Mouse (Mus musculus) embryo, embryonic 10 days (tissue): ENCODE data around the gene Psmd9.
"Not testable (repeated sequence)": the region's sequence is repeated elsewhere in the genome, so short reads cannot be mapped to it uniquely, and the experiment has no call there.

ENCODE experiments used
- DNase-seq: peaks from one replicate; pipeline ENCODE4 v3.0.0-alpha.2; 2015; ENCODE audit warnings: low spot score

Gene Psmd9

DNA sequence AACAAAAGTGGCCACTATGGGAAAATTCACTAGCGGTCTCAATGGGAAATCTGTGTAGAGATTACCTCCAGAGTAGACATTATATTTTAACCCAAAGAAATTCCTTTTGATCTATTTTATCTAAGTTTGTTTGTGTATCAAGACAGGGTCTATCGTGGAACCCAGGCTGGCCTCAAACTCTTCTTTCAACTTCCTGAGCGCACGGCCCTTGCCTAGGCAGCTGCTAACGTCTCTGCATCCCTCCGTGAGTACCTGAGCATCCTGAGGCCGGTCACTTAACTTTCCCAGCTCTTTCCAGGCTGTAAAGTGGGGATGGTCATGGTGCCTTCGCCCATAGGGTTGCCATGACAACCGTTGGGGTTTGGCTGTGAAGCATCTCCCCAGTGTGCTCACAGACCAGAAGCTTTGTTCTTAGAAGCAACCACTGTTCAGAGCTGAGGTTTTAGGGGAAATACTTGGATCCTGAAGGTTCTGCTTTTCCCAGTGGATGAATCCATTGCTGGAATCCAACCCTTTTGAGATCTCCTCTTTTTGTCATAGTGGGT lies 23.5 kb downstream of the Psmd9 start:
- no peak for DNase-seq

DNA sequence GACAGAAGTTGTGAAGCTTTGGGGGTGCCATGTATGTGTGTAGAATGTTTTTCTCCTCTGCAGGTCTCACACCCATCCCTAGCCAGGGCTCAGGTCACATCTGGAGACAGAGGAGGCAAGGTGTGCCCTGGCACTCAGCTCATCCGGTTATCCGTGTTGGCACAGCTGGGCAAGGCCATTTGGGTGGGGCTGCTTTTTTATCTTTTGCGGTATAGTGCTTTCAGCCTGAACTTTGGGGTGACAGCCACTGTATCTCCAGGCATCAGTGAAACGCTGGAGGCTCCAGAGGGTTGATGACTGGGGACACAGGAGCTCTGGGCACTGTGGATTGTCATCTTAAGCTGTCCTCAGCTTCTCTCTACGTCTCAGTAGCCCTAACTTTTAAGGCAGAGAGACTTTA lies 24.2 kb downstream of the Psmd9 start:
- DNase-seq = no peak

DNA sequence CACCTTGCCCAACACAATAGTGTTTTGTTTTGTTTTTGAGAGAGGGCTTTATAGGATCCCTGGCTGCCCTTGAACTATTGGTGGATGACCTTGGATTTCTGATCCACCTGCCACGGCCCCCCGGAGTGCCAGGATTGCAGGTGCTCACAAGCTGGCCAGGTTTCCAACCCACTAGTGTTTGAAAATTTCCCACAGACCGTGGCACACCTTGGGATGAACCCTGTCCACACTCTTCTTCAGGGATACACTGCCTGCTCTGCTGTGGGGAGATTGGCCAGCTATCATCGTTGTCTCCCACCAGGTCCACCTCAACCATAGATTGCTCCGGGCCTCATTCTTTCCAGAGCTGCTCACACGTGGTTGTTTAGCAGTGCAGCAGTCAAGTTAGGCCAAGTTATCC lies 25.6 kb downstream of the Psmd9 start:
- DNase-seq = no peak

DNA sequence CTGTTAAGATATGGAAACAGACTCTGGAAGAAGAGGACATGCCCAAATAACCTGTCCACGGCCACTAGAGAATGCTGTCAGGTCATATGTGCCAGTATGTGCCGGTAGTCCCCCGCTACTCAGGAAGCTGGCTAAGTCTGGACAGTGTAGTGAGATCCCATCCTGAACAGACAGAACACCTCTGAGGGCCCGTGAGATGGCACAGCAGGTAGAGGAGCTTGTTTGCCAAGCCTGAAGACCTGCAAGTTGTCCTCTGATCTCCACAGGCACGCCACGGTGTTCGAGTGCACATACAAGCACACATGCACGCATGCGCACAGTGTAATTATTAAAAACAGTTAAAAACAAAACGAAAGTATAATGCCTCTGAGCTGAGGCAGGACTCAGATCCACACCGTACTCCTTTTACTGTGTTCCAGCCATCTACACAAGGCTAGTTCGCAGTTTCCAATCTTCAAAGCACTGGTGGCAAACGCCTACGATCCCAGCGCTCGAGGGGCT lies 26.3 kb downstream of the Psmd9 start:
- DNase-seq = no peak

DNA sequence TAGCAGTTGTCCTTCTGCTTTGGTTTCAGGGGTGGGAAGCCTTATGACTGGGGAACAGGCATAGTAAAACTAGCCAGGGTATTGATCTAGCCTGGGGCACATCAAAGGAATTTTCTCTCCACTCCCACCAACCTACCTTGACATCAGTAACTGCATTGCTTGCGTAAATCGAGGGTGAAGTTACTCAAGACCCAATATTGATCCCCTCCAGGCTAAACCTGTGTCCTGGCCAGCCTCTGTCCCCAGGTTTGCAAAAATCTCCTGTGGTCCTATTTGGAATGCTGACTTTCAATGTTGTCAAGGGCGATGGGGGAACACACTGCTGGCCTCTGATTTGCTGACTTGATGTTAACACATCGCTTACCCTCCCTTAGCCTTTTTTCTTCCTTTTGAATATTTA lies 27.5 kb downstream of the Psmd9 start:
- no peak for DNase-seq

DNA sequence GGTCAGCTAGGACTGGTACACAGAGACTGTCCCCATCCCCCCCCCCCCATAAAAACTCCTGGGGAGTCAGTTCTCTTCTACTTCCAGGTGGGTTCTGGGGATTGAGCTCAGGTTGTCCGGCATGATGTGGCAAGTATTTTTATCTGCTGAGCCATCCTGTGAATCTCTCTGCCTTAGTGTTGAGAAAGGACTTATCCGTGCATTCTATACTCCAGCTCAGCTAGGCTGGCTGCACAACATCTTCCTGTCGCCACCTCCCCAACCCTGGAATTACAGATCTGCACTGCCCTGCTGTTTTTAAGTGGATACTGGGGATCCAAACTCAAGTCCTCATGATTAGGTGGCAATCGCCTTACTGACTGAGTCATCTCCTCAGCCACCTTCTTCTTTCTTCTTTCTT lies 29.3 kb downstream of the Psmd9 start:
- DNase-seq = no peak

DNA sequence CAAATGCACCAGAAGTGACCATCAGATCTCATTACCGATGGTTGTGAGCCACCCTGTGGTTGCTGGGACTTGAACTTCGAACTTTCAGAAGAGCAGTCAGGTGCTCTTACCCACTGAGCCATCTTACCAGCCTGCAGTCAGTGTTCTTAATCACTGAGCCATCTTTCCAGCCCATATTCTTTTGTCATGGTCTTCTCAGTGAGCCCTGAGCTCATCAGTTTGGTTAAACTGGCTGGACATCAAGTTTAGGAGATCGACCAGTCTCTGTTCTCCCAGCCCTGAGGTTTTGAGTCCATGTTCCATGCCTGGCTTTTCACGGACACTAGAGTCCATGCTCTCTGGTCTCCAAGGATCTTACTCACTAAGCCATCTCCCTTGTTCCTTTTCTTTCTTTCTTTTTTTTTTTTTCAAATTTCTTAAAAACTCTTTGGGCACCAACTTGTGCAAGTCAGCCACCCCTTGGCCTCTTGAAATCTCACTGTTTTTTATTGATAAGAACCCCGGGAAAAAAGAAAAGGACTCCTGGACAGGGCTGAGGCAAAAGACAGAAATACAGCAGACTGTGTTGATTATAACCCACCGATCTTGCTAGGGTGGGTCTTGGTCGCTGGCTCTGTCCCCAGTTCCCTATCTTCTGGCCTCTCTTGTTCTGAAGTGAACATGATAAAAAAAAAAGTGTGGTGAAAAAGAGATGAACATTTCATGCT lies 31.8 kb downstream of the Psmd9 start:
- not testable (repeated sequence) for DNase-seq

DNA sequence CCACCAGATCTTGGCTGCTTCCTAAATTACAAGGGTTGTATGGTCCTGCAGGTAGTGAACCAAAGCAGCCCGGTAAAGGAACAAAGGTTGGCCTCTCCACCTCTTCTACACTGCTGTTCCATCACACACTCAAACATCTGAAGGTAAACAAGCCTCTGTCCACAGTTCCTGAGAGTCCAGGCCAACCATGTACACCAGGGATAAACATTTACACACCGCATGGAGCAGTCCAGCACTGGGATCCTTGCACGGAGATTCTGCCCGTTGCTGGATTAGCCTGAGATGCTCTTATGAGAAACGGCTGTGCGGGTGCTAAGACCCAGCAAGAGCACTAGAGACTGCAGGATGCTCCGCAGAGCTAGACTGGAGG lies 32.3 kb downstream of the Psmd9 start:
- no peak for DNase-seq

DNA sequence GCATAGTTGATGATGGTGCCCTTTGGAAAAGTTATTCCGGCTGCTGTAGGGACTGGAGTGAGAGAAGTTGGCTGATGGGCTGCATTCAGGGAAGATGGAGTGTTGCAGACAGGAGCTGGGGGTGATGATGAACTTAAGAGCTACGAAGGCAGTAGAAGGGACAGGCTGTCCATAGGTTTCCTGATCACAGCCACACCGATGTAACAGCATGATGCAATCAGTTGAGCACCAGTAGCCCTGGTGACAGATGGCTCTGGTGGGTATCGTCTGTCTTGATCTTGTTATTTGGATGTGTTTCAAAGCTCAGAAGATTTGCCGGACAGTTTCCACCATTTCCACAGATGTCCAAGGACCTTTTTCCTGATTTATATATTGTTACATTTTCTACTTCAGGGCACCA lies 32.8 kb downstream of the Psmd9 start:
- no peak for DNase-seq

DNA sequence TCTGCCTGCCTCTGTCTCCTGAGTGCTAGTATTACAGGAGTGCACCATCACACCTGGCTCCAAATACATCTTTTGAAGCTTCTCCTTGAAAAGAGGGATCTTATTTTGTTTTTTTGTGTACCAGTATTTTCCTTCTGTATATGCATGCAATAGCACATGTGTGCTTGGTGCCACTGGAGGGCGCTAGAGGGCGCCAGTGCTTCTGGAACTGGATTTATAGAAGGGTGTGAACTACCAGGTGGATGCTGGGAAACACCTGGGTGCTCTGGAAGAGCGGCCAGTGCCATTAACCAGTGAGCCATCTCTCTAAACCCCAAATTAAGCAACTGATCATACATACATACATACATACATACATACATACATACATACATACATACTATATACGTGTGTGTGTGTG lies 33.6 kb downstream of the Psmd9 start:
- not testable (repeated sequence) for DNase-seq

DNA sequence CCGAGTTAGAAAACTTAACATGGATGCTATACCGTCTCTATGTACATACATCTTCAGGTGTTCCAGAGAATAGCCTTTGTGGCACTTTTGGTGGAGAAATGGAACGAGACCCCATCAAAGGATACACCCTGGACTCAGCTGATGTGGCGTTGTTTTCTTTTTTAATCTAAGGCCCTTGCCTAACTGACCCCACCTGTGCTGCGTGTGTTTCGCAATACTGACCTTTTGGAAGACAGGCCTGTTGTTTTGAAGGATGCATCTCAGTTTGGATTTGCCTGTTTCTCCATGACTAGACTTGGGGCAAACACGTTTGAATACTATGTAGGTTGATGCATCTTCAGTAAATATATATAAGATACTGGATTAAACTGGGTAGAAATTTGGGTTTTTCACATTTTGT lies 34.4 kb downstream of the Psmd9 start:
- DNase-seq = not testable (repeated sequence)

DNA sequence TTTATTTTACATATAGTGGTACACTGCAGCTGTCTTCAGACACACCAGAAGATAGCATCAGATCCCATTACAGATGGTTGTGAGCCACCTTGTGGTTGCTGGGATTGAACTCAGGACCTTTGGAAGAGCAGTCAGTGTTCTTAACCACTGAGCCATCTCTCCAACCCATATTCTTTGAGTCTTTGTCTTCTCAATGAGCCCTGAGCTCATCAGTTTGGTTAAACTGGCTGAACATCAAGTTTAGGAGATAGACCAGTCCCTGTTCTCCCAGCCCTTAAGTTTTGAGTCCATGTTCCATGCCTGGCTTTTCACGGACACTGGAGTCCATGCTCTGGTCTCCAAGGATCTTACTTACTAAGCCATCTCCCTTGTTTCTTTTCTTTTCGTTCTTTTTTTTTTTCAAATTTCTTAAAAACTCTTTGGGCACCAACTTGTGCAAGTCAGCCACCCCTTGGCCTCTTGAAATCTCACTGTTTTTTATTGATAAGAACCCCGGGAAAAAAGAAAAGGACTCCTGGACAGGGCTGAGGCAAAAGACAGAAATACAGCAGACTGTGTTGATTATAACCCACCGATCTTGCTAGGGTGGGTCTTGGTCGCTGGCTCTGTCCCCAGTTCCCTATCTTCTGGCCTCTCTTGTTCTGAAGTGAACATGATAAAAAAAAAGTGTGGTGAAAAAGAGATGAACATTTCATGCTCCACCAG lies 53.3 kb downstream of the Psmd9 start:
- not testable (repeated sequence) for DNase-seq

DNA sequence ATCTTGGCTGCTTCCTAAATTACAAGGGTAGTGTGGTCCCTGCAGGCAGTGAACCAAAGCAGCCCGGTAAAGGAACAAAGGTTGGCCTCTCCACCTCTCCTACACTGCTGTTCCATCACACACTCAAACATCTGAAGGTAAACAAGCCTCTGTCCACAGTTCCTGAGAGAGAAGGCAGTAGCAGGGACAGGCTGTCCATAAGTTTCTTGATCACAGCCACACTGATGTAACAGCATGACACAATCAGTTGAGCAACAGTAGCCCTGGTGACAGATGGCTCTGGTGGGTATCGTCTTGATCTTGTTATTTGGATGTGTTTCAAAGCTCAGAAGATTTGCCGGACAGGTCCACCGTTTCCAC lies 53.8 kb downstream of the Psmd9 start:
- DNase-seq = no peak

DNA sequence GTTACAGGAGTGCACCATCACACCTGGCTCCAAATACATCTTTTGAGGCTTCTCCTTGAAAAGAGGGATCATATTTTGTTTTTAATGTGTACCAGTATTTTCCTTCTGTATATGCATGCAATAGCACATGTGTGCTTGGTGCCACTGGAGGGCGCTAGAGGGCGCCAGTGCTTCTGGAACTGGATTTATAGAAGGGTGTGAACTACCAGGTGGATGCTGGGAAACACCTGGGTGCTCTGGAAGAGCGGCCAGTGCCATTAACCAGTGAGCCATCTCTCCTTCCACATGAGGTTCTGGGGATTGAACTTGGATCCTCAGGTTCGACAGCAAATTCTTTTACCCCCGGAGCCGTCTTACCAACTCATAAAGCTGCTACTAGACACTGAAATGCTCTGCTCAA lies 54.6 kb downstream of the Psmd9 start:
- DNase-seq = not testable (repeated sequence)

DNA sequence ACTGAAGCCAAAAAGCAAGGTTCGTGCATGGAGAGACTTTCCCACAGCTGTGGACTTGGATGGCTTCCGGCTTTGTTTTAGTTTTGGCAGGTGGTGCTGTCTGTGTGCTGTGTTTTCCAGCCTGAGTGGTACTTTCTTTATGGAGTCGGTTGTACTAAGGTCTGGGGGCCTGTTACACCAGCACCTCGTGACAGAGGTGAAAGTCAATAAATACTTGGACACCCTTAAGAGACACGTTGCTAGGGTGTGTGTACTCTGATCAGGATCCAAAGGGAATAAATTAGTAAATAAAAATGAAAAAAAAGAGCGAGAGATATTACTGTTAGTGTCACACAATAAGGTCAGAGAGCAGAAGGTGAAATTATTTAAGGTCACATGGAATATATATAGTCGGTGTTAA lies 57.6 kb downstream of the Psmd9 start:
- no peak for DNase-seq

DNA sequence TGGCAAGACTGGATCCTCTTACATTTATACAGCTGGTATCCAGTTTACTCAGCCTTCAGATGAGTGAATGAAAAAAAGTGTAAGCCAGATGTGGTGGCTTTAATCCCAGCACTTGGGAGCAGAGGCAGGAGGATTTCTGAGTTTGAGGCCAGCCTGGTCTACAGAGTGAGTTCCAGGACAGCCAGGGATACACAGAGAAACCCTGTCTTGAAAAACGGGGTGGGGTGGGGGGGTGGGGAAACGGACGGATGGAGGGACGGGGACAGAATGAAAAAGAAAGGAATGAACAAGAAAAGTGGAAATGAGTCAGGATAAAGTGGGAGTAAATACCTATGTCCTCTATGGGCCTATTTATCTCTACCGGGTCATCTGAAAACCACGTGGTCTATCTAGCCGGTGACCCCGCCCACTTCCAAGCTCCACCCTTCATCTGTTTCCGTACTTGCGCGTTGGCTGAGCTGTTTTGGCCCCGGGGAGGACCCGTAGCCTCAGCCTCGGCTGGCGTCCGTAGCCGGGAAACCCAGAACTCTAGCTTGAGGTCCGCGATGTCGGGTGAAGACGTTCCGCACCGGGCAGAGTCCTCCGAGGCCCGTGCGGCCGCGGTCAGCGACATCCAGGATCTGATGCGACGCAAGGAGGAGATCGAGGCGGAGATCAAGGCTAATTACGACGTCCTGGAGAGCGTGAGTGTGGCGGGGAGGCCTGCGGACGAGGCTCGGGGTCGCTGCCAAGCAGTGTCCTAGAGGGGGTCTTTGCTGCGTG lies 58.7 kb downstream of the Psmd9 start:
- peak; percentile 96 for DNase-seq

DNA sequence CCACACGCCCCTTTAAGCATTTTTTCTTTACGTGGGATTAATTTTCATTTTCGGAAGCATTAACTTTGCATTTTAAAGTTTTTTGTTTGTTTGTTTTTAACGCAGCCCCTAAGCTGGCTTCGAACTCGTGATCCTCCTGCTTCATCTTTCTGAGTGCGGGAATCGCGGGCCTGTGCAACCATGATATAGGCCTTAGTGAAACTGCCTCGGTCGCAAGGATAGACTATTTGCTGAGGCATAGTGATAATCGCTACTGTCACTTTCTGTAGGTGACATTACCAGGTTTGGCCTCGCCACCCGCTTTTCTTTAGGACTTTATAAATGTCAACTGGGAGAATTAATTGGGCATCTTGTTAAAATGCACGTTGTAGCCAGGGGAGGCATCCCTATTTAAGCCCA lies 59.3 kb downstream of the Psmd9 start:
- peak; percentile 23 for DNase-seq

DNA sequence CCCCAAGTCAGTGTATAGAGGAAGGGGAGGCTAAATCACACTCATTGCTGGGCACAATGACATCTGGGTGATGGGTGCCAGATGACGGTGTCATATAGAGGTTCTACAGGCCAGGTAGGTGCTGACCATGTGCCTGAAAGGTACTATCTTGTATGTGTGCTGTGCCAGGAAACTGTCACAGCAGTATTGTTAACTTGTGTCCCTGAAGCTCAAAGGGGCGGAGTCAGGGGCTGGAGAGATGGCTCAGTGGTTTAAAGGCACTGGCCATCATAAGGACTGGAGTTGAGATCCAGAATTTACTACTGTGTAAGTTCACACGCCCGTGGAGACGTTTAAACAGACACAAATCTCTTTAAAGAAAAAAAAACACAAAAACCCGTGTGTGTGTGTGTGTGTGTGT lies 60.1 kb downstream of the Psmd9 start:
- DNase-seq = peak; percentile 19

DNA sequence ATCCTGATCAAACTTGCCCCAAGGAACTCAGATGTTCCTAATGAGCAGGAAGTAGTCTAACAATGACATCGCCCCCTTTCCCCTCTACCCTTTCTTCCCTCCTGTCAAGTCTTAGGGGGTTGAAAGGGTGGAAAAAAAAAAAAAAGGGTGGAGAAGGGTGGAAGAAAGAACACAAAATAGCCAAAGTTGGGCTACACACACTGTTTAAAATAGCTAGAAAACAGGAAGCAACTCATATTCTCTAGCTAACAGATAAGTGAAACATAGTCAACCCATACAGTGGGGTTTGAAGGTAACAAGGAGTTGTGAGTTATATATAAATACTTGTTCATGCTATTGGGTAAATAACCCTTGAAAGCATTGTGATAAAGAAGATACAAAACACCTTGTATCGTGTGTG lies 63.0 kb downstream of the Psmd9 start:
- DNase-seq = no peak

DNA sequence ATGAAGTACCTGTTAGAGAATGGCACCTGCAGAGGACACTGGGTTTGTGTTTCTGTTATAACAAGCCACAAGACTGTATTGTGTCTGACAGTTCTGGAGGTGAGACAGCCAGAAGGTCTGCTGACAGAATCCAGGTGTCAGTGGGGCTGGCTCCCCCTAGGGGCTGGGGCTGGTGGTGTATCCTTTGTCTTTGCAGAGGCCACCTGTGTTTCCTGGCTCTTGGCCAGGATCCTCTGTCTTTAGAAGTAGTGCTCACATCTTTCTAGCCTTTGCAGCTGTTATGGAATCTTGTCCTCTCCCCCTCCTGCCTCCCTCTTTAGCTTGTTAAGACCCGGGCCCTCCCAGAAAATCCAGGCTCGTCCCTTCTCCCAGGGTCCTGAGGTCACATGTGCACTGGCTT lies 66.5 kb downstream of the Psmd9 start:
- peak; percentile 24 for DNase-seq

DNA sequence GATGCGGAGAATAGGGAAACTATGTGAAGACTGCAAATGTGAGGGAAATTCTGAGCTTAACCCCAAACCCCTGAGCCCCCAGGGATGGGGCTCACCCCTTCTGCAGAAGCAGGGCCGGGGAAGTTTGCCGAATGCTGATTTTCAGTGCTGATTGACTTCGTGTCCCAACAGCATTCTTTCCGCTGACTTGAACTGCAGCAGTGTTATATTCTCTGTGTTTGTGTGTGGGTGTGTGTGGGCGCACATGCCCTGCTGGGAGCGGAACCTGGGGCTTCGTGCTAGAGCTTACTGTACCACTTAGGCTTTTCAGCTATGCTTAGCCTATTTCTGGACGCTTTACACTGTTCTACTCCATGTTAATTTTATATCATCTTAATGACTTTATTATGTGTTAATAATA lies 67.2 kb downstream of the Psmd9 start:
- DNase-seq = no peak

DNA sequence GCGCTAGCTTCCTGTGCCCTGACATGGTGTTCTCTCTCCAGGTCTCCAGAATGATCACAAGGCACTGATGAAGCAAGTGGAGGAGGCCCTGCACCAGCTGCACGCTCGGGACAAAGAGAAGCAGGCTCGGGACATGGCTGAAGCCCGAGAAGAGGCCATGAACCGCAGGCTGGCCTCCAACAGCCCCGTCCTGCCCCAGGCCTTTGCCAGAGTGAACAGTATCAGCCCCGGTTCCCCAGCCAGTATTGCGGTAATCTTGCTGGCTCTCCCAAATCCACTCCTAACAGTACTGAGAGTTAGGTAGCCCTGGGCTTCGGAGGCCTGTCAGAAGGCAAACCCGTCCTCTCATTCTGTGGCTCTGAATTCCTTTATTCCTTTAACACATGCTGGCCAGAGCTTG lies 70.3 kb downstream of the Psmd9 start:
- DNase-seq = no peak

DNA sequence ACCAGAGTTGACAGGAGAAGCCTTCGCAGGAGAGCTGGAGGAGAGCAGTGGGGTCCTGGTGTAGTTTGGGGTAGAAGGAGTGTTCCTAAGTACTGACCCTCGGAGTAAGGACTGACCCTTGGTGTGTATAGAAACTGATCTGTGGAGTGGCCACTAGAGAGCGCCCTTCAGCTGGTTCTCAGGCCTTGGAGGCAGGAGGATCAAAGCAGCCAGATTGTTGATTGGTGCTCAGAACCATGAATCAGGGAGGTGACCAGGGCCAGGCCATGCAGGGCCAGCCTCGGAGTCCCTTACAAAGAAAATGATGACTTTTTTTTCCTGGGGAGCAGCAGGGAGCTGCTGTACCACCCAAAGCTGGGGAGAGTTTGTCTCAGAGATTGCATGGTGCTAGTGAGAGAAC lies 76.3 kb downstream of the Psmd9 start:
- DNase-seq = peak; percentile 86
